Mouse (Mus musculus) erythroblast, embryonic 14.5 days (primary cell): ENCODE data around the gene Masp2. TPM values are rescaled to one million over a fixed set of nuclear protein-coding genes. Genes with fewer than 3 reads are reported as not detected.

ENCODE experiments used
- H3K27me3 ChIP-seq: 2 replicates; pipeline ENCODE4 v1.6.1; 2012; ENCODE audit warnings: inconsistent platforms; ENCODE audit not compliant: control insufficient read depth
- H3K36me3 ChIP-seq: 2 replicates; pipeline ENCODE4 v1.6.1; 2012; ENCODE audit warnings: mild to moderate bottlenecking, inconsistent platforms; ENCODE audit not compliant: control insufficient read depth
- H3K4me1 ChIP-seq: 2 replicates; pipeline ENCODE4 v1.6.1; 2012; ENCODE audit warnings: inconsistent platforms; ENCODE audit not compliant: control insufficient read depth
- H3K4me3 ChIP-seq: replicated peaks from 2 replicates; pipeline ENCODE3; 2012; ENCODE audit warnings: moderate library complexity, mild to moderate bottlenecking, inconsistent platforms
- H3K9me3 ChIP-seq: 2 replicates; pipeline ENCODE4 v1.6.1; 2012; ENCODE audit warnings: low read length, inconsistent platforms, mixed read lengths; ENCODE audit not compliant: control insufficient read depth
- GATA1 ChIP-seq: IDR thresholded peaks from 2 replicates; pipeline ENCODE4 v1.6.1; 2012; ENCODE audit warnings: low read length, inconsistent platforms, mixed read lengths
- TAL1 ChIP-seq: IDR thresholded peaks from 3 replicates; pipeline ENCODE4 v1.6.1; 2012; ENCODE audit warnings: low read length, inconsistent platforms, mixed read lengths
- polyA plus RNA-seq: library from polyadenylated mRNA; stranded (reverse); fragments of >175 nt; gene quantifications from 2 replicates; pipeline ENCODE4 v1.2.3, GENCODE M21; 2012

Gene Masp2
- 0.06 and 0.12 TPM in 2 replicates for polyA plus RNA-seq

DNA sequence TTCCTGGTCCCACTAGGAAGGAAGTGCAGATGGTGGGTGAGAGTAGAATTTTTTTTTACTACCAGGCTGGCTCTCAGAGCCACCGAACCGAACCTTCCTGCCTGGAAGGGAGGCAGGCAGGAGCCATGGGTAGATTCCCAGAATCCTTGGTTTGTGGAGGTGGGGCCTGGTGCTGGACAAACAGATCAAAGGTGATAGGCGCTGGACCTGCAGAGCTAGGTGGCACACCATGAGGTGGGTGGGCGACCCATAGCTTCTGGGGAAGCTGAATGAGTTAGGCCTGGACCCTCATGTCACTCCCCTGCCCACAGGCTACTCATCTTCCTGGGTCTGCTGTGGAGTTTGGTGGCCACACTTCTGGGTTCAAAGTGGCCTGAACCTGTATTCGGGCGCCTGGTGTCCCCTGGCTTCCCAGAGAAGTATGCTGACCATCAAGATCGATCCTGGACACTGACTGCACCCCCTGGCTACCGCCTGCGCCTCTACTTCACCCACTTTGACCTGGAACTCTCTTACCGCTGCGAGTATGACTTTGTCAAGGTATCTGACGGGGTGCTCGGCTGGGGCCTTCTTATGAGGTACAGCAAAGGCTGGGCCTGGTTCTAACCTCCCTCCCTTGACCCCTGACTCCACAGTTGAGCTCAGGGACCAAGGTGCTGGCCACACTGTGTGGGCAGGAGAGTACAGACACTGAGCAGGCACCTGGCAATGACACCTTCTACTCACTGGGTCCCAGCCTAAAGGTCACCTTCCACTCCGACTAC, at the start of gene Masp2:
Masp2 (plus strand) TSS at position 198 of the 764 bp plus-strand sequence.
- TF ChIP-seq GATA1 (no peak), TAL1 (no peak)
- 0 out of 2 replicates have a peak, but pooled peaks cover 2% of the 10 kb centered on the region for H3K4me1 ChIP-seq
- H3K36me3 ChIP-seq: peaks cover 15% of the 10 kb centered on the region
- peaks cover 17% of the 10 kb centered on the region for H3K9me3 ChIP-seq
- no peaks in the 10 kb centered on the region for H3K27me3 ChIP-seq
- H3K4me3 ChIP-seq: peak within 1 kb of the TSS; percentile 21

- H3K4me1 ChIP-seq: peaks cover 24% of the 10 kb centered on the region
- peak overlapping the region; percentile 76 for H3K4me3 ChIP-seq
- H3K27me3 ChIP-seq: no peaks in the 10 kb centered on the region
- peaks cover 67% of the 10 kb centered on the region for H3K36me3 ChIP-seq
- TF ChIP-seq GATA1 (no peak), TAL1 (no peak)
- no peaks in the 10 kb centered on the region for H3K9me3 ChIP-seq
These were observed 44.6 kb upstream of the Masp2 start for GRCm38 (mm10) chr4:148557766-148558165.

DNA sequence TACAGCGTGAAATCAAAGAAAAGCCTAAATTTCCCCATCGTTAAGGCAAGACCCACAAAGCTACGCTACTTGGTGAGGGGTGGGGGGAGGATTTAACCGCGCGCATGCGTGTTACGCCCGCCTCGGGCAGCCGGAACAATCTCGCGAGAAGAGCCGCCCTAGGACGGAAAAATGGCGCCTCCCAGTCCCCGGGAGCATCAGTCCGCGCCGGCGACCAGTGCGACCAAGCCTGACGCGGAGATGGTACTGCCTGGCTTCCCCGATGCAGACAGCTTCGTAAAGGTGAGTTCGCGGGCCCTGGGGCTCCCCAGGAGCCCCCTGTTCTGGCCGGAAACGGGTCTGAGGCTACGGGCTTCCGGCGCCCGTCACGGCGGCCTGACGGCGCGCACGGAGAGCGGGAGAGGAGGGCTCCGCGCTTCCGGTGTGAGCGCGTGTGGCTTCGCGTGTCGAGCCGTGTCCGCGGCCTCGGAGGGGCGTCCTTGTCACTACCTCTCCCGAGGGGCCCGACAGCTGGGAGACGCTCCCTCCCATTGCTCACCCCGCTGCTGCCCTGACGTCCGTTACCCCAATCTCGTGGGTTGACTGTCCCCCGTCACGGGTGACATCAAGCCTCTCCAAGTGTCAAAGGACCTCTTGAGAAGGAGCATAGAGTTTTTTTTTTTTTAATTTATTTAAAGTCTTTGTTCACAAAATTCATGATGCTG, 43.9 kb upstream of the Masp2 start, which contains the start of gene Exosc10:
Exosc10 (plus strand) TSS at position 133 of the 704 bp plus-strand sequence.
- H3K4me1 ChIP-seq: peaks cover 24% of the 10 kb centered on the region
- peaks cover 67% of the 10 kb centered on the region for H3K36me3 ChIP-seq
- H3K4me3 ChIP-seq: peak within 1 kb of the TSS; percentile 76
- H3K27me3 ChIP-seq: no peaks in the 10 kb centered on the region
- no peaks in the 10 kb centered on the region for H3K9me3 ChIP-seq
- TF ChIP-seq GATA1: no peak
- no peak for TF ChIP-seq TAL1

- H3K4me3 ChIP-seq: no peak overlapping the region
- peaks cover 76% of the 10 kb centered on the region for H3K36me3 ChIP-seq
- H3K27me3 ChIP-seq: no peaks in the 10 kb centered on the region
- peaks cover 15% of the 10 kb centered on the region for H3K4me1 ChIP-seq
- no peaks in the 10 kb centered on the region for H3K9me3 ChIP-seq
- TF ChIP-seq GATA1: no peak
These were observed 39.7 kb upstream of the Masp2 start for GRCm38 (mm10) chr4:148562676-148563075.

DNA sequence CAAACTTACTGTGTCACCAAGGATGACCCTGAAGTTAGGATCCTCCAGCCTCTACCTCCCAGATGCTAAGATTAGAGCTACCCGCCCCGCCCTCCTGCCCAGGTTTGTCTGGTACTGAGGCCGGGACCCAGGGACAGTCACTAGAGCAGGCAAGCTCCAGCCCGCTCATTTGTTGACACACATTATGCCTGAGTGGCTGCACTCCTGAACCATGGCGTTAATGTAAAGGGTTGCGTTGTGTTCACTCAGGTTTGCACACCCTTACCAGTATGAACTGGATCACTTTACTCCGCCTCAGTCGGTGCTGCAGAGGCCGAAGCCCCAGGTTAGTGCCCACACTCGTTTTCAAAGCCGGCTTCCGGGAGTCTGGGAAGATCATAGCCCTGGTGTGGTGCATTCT, 38.8 kb upstream of the Masp2 start:
- peaks cover 85% of the 10 kb centered on the region for H3K36me3 ChIP-seq
- H3K9me3 ChIP-seq: no peaks in the 10 kb centered on the region
- no peaks in the 10 kb centered on the region for H3K27me3 ChIP-seq
- peaks cover 9% of the 10 kb centered on the region for H3K4me1 ChIP-seq
- H3K4me3 ChIP-seq: no peak overlapping the region
- no peak for TF ChIP-seq GATA1
- TF ChIP-seq TAL1: no peak

DNA sequence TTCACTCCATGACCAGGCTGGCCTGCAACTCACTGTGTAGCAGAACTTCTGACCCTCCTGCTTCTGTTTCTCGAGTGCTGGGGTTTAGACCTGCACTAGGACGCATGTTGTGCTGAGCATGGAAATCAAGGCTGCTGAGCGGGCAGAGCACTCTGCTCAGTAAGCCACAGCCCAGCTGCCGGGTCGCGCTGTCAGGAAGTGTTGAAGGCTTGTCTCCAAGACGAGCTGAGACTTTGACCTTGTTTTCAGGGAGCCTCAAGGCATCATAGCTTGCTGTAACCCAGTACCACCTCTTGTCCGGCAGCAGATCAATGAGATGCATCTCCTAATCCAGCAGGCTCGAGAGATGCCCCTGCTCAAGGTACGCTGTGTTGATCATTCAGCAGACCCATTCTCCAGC, 32.2 kb upstream of the Masp2 start:
- TF ChIP-seq GATA1 (no peak), TAL1 (no peak)
- Histone ChIP-seq H3K27me3 (no peaks in the 10 kb centered on the region), H3K4me3 (no peak overlapping the region), H3K36me3 (peaks cover 94% of the 10 kb centered on the region), H3K4me1 (no peaks in the 10 kb centered on the region), H3K9me3 (no peaks in the 10 kb centered on the region)

- H3K4me1 ChIP-seq: no peaks in the 10 kb centered on the region
- H3K27me3 ChIP-seq: no peaks in the 10 kb centered on the region
- no peak overlapping the region for H3K4me3 ChIP-seq
- H3K9me3 ChIP-seq: no peaks in the 10 kb centered on the region
- no peak for TF ChIP-seq TAL1
- no peak for TF ChIP-seq GATA1
- peaks cover 94% of the 10 kb centered on the region for H3K36me3 ChIP-seq
These were observed 31.6 kb upstream of the Masp2 start for GRCm38 (mm10) chr4:148570693-148571295.

- Histone ChIP-seq H3K27me3 (no peaks in the 10 kb centered on the region), H3K9me3 (no peaks in the 10 kb centered on the region), H3K4me3 (no peak overlapping the region), H3K36me3 (peaks cover 96% of the 10 kb centered on the region), H3K4me1 (no peaks in the 10 kb centered on the region)
- TF ChIP-seq GATA1 (no peak), TAL1 (no peak)
These were observed 29.1 kb upstream of the Masp2 start for GRCm38 (mm10) chr4:148573222-148573621.

DNA sequence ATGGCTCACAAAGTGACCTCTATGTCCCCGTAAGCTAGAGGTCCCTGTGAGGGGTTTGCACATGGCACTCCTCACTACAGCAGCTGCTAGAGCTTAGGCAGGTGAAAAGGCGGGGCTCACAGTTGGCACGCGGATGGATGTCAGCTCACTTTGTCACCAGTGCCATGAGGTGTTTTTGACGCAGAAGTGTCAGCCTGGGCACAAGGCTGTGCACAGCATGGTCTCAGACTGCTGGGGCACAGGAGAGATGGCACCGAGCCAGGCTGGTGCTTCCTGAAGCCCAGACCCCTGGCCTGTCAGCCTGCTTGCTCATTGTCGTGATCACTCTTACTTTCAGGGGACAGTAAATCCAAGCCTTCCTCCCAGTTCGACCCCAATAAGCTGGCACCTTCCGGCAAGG, 21.6 kb upstream of the Masp2 start:
- peaks cover 76% of the 10 kb centered on the region for H3K36me3 ChIP-seq
- peaks cover 11% of the 10 kb centered on the region for H3K4me1 ChIP-seq
- H3K27me3 ChIP-seq: no peaks in the 10 kb centered on the region
- H3K4me3 ChIP-seq: no peak overlapping the region
- no peaks in the 10 kb centered on the region for H3K9me3 ChIP-seq
- TF ChIP-seq TAL1 (no peak), GATA1 (no peak)
